Mouse (Mus musculus) adrenal gland, postnatal 0 days (tissue): ENCODE data around the gene Krt2. TPM values are rescaled to one million over a fixed set of nuclear protein-coding genes. Genes with fewer than 3 reads are reported as not detected.

Source experiments
- polyA plus RNA-seq: library from polyadenylated mRNA; unstranded; fragments of >200 nt; fragmentation: Nextera tagmentation; extraction: Ambion mirVana; gene quantifications from 2 replicates; pipeline ENCODE4 v1.2.1, GENCODE M21; 2015

The Krt2 gene
- not detected in 2 replicates for polyA plus RNA-seq

DNA sequence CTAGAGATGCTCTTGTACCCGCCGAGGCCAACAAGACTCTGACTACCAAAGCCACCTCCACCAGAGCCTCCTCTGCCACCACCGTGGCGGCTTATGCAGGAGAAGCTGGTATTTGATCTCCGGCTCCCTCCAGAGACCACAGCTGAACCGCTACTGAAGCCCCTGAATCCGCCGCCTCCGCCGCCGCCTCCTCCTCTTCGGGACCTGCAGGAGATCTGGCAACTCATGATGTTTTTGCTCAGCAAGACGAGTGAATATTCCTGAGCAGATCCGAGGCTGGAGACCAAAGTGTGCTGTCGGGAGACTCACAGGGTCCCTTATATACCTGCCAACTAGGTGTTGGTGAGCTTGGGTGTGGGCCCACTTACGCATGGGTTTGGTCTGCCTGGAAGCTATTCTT, at the start of gene Krt2:
TSS of gene Krt2 (minus strand) at position 295 of the 400 bp plus-strand sequence.

DNA sequence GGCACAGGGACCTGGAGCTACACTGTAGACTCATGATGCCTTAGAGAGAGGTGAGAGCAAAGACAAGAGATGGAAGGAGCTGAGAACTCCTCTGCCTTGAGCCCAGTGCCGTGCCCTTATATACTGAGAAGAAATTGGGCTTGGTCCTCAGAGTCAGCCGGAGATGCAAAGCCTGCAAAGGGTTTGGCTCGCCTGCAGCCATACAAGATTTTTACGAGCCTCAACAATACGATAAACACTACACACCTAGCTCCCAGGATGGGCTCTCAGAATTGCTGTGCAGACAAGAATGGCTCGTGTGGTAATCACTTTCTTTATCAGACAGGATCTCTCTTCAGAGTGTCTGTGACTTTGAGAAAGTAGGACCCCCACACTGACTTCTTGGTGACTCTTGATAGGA, 32.7 kb upstream of the Krt2 start, which contains the start of gene Krt1:
TSS of gene Krt1 (minus strand) at position 101 of the 400 bp plus-strand sequence.

GRCm38 (mm10) chr15:101802296-101802835, 15.6 kb downstream of the Krt2 start, which contains the start of gene Krt73:
Gene Krt73, minus strand, starts transcription at chr15:101802346.

GRCm38 (mm10) chr15:101786360-101786759, 31.6 kb downstream of the Krt2 start, which contains the start of gene Krt72:
Gene Krt72, minus strand, starts transcription at chr15:101786460.

Other genes with a start within 250 kb of the Krt2 start
- not detected in 2 replicates for gene Krt75, start 244.3 kb downstream of the Krt2 start, polyA plus RNA-seq
- gene Gm5414, start 190.0 kb downstream of the Krt2 start, polyA plus RNA-seq = not detected in 2 replicates
- gene Gm5478, start 170.8 kb downstream of the Krt2 start, polyA plus RNA-seq = not detected in 2 replicates
- 0.16 TPM in 1 of 2 replicates, not detected in the other for gene Krt6b, start 137.9 kb downstream of the Krt2 start, polyA plus RNA-seq
- 0.22 TPM in 1 of 2 replicates, not detected in the other for gene Krt6a, start 123.9 kb downstream of the Krt2 start, polyA plus RNA-seq
- 0.48 and 1.4 TPM in 2 replicates for gene Krt5, start 105.3 kb downstream of the Krt2 start, polyA plus RNA-seq
- gene Krt71, start 75.1 kb downstream of the Krt2 start, polyA plus RNA-seq = 0.14 TPM in 1 of 2 replicates, not detected in the other
- gene Krt72, start 31.7 kb downstream of the Krt2 start, polyA plus RNA-seq = not detected in 2 replicates
- not detected in 2 replicates for gene Krt73, start 15.8 kb downstream of the Krt2 start, polyA plus RNA-seq
- gene Krt1, start 32.6 kb upstream of the Krt2 start, polyA plus RNA-seq = 1.1 and 3.8 TPM in 2 replicates
- gene Krt77, start 51.5 kb upstream of the Krt2 start, polyA plus RNA-seq = not detected in 2 replicates
- gene Krt76, start 74.8 kb upstream of the Krt2 start, polyA plus RNA-seq = 0.05 and 0.10 TPM in 2 replicates
- gene Krt4, start 106.6 kb upstream of the Krt2 start, polyA plus RNA-seq = 0.12 and 8.4 TPM in 2 replicates
- 0.06 and 0.18 TPM in 2 replicates for gene Krt79, start 122.2 kb upstream of the Krt2 start, polyA plus RNA-seq
- 0.04 and 0.24 TPM in 2 replicates for gene Krt78, start 136.1 kb upstream of the Krt2 start, polyA plus RNA-seq
- gene Krt8, start 186.3 kb upstream of the Krt2 start, polyA plus RNA-seq = 16.4 and 18.5 TPM in 2 replicates
- 17.9 and 22.7 TPM in 2 replicates for gene Krt18, start 210.0 kb upstream of the Krt2 start, polyA plus RNA-seq